Comparison of ENCODE assay signal across 29 mouse cellular contexts in the genomic region with DNA sequence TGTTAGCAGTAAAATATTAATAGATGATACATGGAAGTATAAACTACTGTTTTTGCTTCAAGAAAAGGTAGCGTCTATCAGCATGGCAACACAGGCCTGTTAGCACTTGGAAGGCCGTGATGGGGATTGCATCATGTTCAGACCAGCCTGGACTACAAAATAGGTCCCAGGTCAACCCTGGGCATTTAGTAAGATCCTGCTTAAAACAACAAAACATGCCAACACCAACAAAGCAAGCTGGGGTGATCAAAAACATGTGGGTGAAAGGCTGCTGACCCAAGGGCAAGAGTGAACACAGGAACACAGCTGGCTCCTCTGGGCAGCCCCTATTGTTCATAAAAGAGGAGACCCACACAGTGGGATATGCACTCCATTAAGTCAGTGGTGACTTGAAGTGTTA. TPM values are rescaled to one million over a fixed set of nuclear protein-coding genes. Genes with fewer than 3 reads are reported as not detected.
A peak's percentile ranks its signal among the peaks of the same experiment; 100 is the strongest.
DNase-seq lines count a peak whose midpoint lies in the region; ATAC-seq and TF ChIP-seq lines count a peak whose summit lies in the region.
"Had no signal": no experiment of that assay in that cellular context is flagged by ENCODE, and none has a peak within 500 bp of the region (broad histone marks: within the 10 kb centered on the region; RNA-seq: fewer than 3 reads in every experiment).

No protein-coding gene starts in this region.

- peaks cover 7% of the 10 kb centered on the region; the same call in 1 of the 2 replicates for H3K27me3 ChIP-seq in hindbrain, embryonic 10.5 days (ENCODE audit: insufficient read depth, poor library complexity, severe bottlenecking)
- H3K27me3 ChIP-seq in hindbrain, embryonic 13.5 days, result no peaks in the 10 kb centered on the region
- H3K27me3 ChIP-seq in CH12.LX (replicated peaks), result no peaks in the 10 kb centered on the region
- H3K27me3 ChIP-seq: embryonic facial prominence, embryonic 12.5 days; embryonic facial prominence, embryonic 15.5 days; forebrain, embryonic 12.5 days; forebrain, embryonic 15.5 days; heart, embryonic 13.5 days had no signal

- H3K9me3 ChIP-seq in hindbrain, embryonic 10.5 days, result no peaks in the 10 kb centered on the region
- H3K9me3 ChIP-seq in hindbrain, embryonic 13.5 days, result no peaks in the 10 kb centered on the region
- no peaks in the 10 kb centered on the region for H3K9me3 ChIP-seq in CH12.LX (replicated peaks; ENCODE audit: low read length)
- H3K9me3 ChIP-seq: embryonic facial prominence, embryonic 12.5 days; embryonic facial prominence, embryonic 15.5 days; forebrain, embryonic 12.5 days; forebrain, embryonic 15.5 days; heart, embryonic 10.5 days; heart, embryonic 13.5 days had no signal

- TF ChIP-seq POLR2A in CH12.LX (IDR thresholded peaks at IDR 0.05; ENCODE audit: low read depth, low read length), result no peak

- no peak overlapping the region for H3K27ac ChIP-seq in hindbrain, embryonic 10.5 days
- no peak overlapping the region for H3K27ac ChIP-seq in hindbrain, embryonic 13.5 days
- H3K27ac ChIP-seq in CH12.LX (ENCODE audit: insufficient read depth, low read depth), result no peak overlapping the region
- H3K27ac ChIP-seq: embryonic facial prominence, embryonic 12.5 days; embryonic facial prominence, embryonic 15.5 days; forebrain, embryonic 12.5 days; forebrain, embryonic 15.5 days; heart, adult 2 months; heart, embryonic 10.5 days; heart, embryonic 13.5 days; hindbrain, embryonic 14.5 days; hindbrain, postnatal 0 days had no signal

- H3K4me2 ChIP-seq in hindbrain, embryonic 13.5 days, result no peak overlapping the region
- no peak overlapping the region for H3K4me2 ChIP-seq in CH12.LX (ENCODE audit: insufficient read depth, low read depth, poor library complexity, severe bottlenecking)
- H3K4me2 ChIP-seq: embryonic facial prominence, embryonic 12.5 days; embryonic facial prominence, embryonic 15.5 days; forebrain, embryonic 12.5 days; forebrain, embryonic 15.5 days; heart, embryonic 13.5 days; hindbrain, embryonic 14.5 days had no signal

- WGBS in hindbrain, embryonic 10.5 days, result 29% methylated on average over 2 of the region's 2 CpGs
- WGBS in hindbrain, embryonic 13.5 days, result 40% methylated on average over 2 of the region's 2 CpGs

- H3K9ac ChIP-seq in hindbrain, embryonic 13.5 days, result no peak overlapping the region
- H3K9ac ChIP-seq in CH12.LX (ENCODE audit: insufficient read depth, low read depth), result no peak overlapping the region; the same call in 1 of the 2 replicates
- H3K9ac ChIP-seq: embryonic facial prominence, embryonic 12.5 days; embryonic facial prominence, embryonic 15.5 days; forebrain, embryonic 12.5 days; forebrain, embryonic 15.5 days; heart, embryonic 13.5 days; hindbrain, embryonic 14.5 days had no signal

- no peak for TF ChIP-seq CTCF in CH12.LX (conservative IDR thresholded peaks at IDR 0.05 in 1 of 2, IDR thresholded peaks at IDR 0.05 in 1 of 2; ENCODE audit: low read depth in 2 of 2, low read length in 2 of 2)

- H3K36me3 ChIP-seq in hindbrain, embryonic 10.5 days, result peaks cover 30% of the 10 kb centered on the region
- H3K36me3 ChIP-seq in hindbrain, embryonic 13.5 days, result peaks cover 45% of the 10 kb centered on the region
- H3K36me3 ChIP-seq in CH12.LX (replicated peaks in 1 of 2; ENCODE audit: control insufficient read depth in 1 of 2, insufficient read depth in 1 of 2, low read length in 1 of 2), result peaks cover 24 to 44% of the 10 kb centered on the region in 2 experiments

- no peak overlapping the region for H3K4me3 ChIP-seq in hindbrain, embryonic 10.5 days
- no peak overlapping the region for H3K4me3 ChIP-seq in hindbrain, embryonic 13.5 days
- no peak overlapping the region for H3K4me3 ChIP-seq in CH12.LX (replicated peaks in 1 of 3; ENCODE audit: low read depth in 2 of 3, low read length in 2 of 3, poor library complexity in 1 of 3)
- H3K4me3 ChIP-seq: embryonic facial prominence, embryonic 12.5 days; embryonic facial prominence, embryonic 15.5 days; forebrain, embryonic 12.5 days; forebrain, embryonic 15.5 days; heart, adult 2 months; heart, embryonic 10.5 days; heart, embryonic 13.5 days had no signal

- in situ Hi-C loops in CH12.LX (cut with MboI; ENCODE audit: low pct_ligation_motif_present, low pct_unique_long_range_greater_than_20kb, low sequenced_read_pairs), result no loop called here

- H3K79me2 ChIP-seq in CH12.LX (replicated peaks; ENCODE audit: control insufficient read depth, extremely low read depth, insufficient read depth, poor library complexity, severe bottlenecking), result peaks cover 3% of the 10 kb centered on the region; the same call in 1 of the 2 replicates

- no peak for TF ChIP-seq RAD21 in CH12.LX (IDR thresholded peaks at IDR 0.05; ENCODE audit: low read depth, low read length)

- TF ChIP-seq EP300 in CH12.LX (IDR thresholded peaks at IDR 0.05; ENCODE audit: low read length), result no peak

- 0 out of 2 replicates have a peak, but pooled peaks cover 11% of the 10 kb centered on the region for H3K4me1 ChIP-seq in hindbrain, embryonic 10.5 days (replicated peaks)
- H3K4me1 ChIP-seq in hindbrain, embryonic 13.5 days (replicated peaks), result no peaks in the 10 kb centered on the region
- H3K4me1 ChIP-seq in CH12.LX (ENCODE audit: control insufficient read depth in 1 of 2, insufficient read depth in 2 of 2), result peaks cover 6 to 10% of the 10 kb centered on the region in 2 experiments; a peak in 3 of 4 replicates
- H3K4me1 ChIP-seq: embryonic facial prominence, embryonic 12.5 days; embryonic facial prominence, embryonic 15.5 days; forebrain, embryonic 12.5 days; forebrain, embryonic 15.5 days; heart, embryonic 10.5 days; heart, embryonic 13.5 days had no signal

- DNase-seq in adrenal gland, postnatal 14 days, result peak; percentile 41
- no peak for DNase-seq in adrenal gland, postnatal 4 days (ENCODE audit: low spot score in 2 of 2)
- peak; percentile 31 for DNase-seq in hindbrain, embryonic 10.5 days (ENCODE audit: low spot score)
- no peak for DNase-seq in CH12.LX (ENCODE audit: extremely low read depth)
- DNase-seq in adipocyte (ENCODE audit: low spot score), result peak; percentile 92
- no peak for DNase-seq in cerebellum, adult 11 months
- DNase-seq in neural tube, embryonic 10.5 days (ENCODE audit: extremely low spot score, low spot score), result no peak
- DNase-seq: adrenal gland, postnatal 25 days; cerebellum, adult 11-12 months; cerebellum, adult 8-10 months; cerebellum, postnatal 10 days; cerebellum, postnatal 36 days; gastrocnemius, postnatal 25 days; heart, adult 2 months; heart, postnatal 14 days; kidney, adult 18-20 months had no signal

- dilution Hi-C loops in CH12.LX (cut with MboI; ENCODE audit: extremely low pct_ligation_motif_present, extremely low pct_unique_long_range_greater_than_20kb, low sequenced_read_pairs), result no loop called here

- no peak for ATAC-seq in hindbrain, embryonic 13.5 days (ENCODE audit: low FRiP score)
- ATAC-seq: activated CD4-positive, CD25-positive, alpha-beta regulatory T cell, adult 4 months; CD4-positive, CD25-positive, alpha-beta regulatory T cell, adult 4 months; forebrain, embryonic 15.5 days; hindbrain, postnatal 0 days; inflammation-experienced regulatory T-cells, adult 6 months; intestine, embryonic 16.5 days had no signal

TF ChIP-seq in CH12.LX, 34 proteins besides CTCF, POLR2A, EP300 and RAD21:
- TF ChIP-seq MAX (IDR thresholded peaks at IDR 0.05; ENCODE audit: low read length) (0 out of 2 replicates have a peak, but pooled peaks have one; percentile 2), NRF1 (IDR thresholded peaks at IDR 0.05; ENCODE audit: low read depth, low read length) (no peak)

RNA-seq across cellular contexts. Expression of gene Rnf24, which starts 44.9 kb away (rescaled TPM):
- total RNA-seq in adrenal gland, postnatal 14 days (2021), result 6.6 and 10.2 TPM in 2 replicates
- total RNA-seq in adrenal gland, postnatal 4 days (2021), result 1 to 10 TPM; 9.4 to 9.7 TPM
- polyA plus RNA-seq in hindbrain, embryonic 10.5 days (2016; fragmentation: Nextera tagmentation; extraction: Ambion mirVana), result 7.9 and 10.6 TPM in 2 replicates
- 21.4 and 23.2 TPM in 2 replicates for polyA plus RNA-seq in hindbrain, embryonic 13.5 days (2015; fragmentation: Nextera tagmentation; extraction: Ambion mirVana)
- total RNA-seq in CH12.LX (2012; rRNA removed), result 3.4 and 3.9 TPM in 2 replicates
- 3.5 and 3.9 TPM in 2 replicates for total RNA-seq in CH12.LX (2014; rRNA removed)
- 11.8 and 14.7 TPM in 2 replicates for polyA plus RNA-seq in CH12.LX (2012; ENCODE audit: insufficient read length, low read depth)

RNA-seq across cellular contexts. Expression of gene Pank2, which starts 45.5 kb away (rescaled TPM):
- 56.5 and 58.5 TPM in 2 replicates for total RNA-seq in adrenal gland, postnatal 14 days (2021)
- total RNA-seq in adrenal gland, postnatal 4 days (2021), result 10 to 100 TPM; 60.4 to 69.5 TPM
- 44.9 and 46.8 TPM in 2 replicates for polyA plus RNA-seq in hindbrain, embryonic 10.5 days (2016; fragmentation: Nextera tagmentation; extraction: Ambion mirVana)
- polyA plus RNA-seq in hindbrain, embryonic 13.5 days (2015; fragmentation: Nextera tagmentation; extraction: Ambion mirVana), result 28.4 and 30.9 TPM in 2 replicates
- total RNA-seq in CH12.LX (2012; rRNA removed) (16.6 and 19.0 TPM in 2 replicates), CH12.LX (2014; rRNA removed) (25.6 and 28.6 TPM in 2 replicates)
- 34.7 and 43.2 TPM in 2 replicates for polyA plus RNA-seq in CH12.LX (2012; ENCODE audit: insufficient read length, low read depth)

Comparison
In these comparisons a context has a peak if more than half of its experiments do, and no peak if none do; other contexts are left out.
1. DNase-seq: peak in adrenal gland, postnatal 14 days (single experiment), hindbrain, embryonic 10.5 days (single experiment) and adipocyte (single experiment); none in adrenal gland, postnatal 4 days (0 of 2), CH12.LX (single experiment), cerebellum, adult 11 months (single experiment) and neural tube, embryonic 10.5 days (single experiment).